Mouse (Mus musculus): ENCODE data around the gene Thap4. TPM values are rescaled to one million over a fixed set of nuclear protein-coding genes. Genes with fewer than 3 reads are reported as not detected.

Thap4 gene
- total and polyA plus RNA-seq, 2 experiments from 2014 or later = 53.9 to 57.2 TPM

DNA sequence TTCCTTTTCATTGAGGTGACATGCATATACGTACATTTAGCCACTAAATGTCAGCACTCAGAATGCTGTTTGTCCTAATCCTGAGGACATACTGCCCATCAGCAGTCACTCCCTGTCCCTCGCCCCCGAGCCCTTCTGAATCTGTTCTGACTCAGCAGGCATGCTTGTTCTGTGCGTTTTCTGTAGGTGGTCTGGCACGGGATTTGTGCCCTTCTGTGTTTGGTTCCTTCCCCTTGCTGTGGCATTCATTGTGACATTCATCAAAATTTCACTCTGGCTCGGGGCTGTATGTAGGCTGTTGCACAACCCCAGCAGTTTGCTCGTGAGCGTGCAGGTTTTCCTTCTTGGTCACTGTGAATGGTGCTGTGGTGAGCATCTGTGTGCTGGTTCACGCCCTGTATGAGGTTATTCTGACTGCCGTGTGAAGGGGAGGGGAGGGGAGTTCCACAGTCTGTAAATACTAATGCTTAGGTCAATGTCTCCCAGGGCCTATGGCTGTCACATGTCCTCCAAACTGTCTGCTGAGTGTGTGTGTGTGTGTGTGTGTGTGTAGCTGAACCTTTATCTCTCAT is 62.8 kb downstream of the Thap4 start:
- H3K9me3 ChIP-seq (replicated peaks; ENCODE audit: control insufficient read depth, low read length) = no peaks in the 10 kb centered on the region
- ATAC-seq (ENCODE audit: insufficient read depth, low read depth) (no peak), DNase-seq (ENCODE audit: low spot score) (no peak)
- H3K4me2 ChIP-seq (ENCODE audit: low read depth, low read length) = no peak overlapping the region
- no peaks in the 10 kb centered on the region for H3K27me3 ChIP-seq (ENCODE audit: control insufficient read depth, insufficient read depth, low read length)
- peaks cover 11% of the 10 kb centered on the region for H3K4me1 ChIP-seq (ENCODE audit: control insufficient read depth, insufficient read depth)
- H3K36me3 ChIP-seq (replicated peaks; ENCODE audit: control insufficient read depth, insufficient read depth, low read length) = 0 out of 2 replicates have a peak, but pooled peaks cover 11% of the 10 kb centered on the region
- 77% methylated on average over 10 of the region's 10 CpGs for WGBS
- no peak overlapping the region for H3K27ac ChIP-seq (ENCODE audit: low read depth)
- H3K9ac ChIP-seq (replicated peaks; ENCODE audit: low read depth, low read length) = no peak overlapping the region
- H3K4me3 ChIP-seq (ENCODE audit: low read depth, low read length) = no peak overlapping the region
- TF ChIP-seq EP300 (IDR thresholded peaks at IDR 0.05; ENCODE audit: low read depth) (no peak), CTCF (IDR thresholded peaks at IDR 0.05; ENCODE audit: low read depth) (no peak)

DNA sequence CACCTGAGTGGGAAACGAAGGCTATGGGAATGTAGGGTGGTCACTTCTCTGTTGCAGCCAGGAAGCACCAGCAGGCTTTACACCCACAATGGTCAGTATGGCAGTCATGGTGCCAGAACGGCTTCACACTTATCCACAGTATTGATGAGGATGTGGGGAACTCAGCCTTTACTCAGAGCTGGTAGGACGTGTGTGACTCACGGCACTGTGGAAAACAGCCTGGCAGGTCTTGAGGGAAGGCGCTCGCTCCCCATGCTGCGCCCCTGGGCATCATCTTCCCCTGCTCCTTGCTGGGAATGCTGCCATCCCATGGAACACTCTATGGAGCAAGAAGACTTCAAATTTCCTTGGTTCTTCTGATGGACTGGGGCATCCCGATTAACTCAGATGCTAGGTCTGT is 63.6 kb downstream of the Thap4 start:
- Histone ChIP-seq H3K4me1 (ENCODE audit: control insufficient read depth, insufficient read depth) (0 out of 2 replicates have a peak, but pooled peaks cover 6% of the 10 kb centered on the region), H3K36me3 (replicated peaks; ENCODE audit: control insufficient read depth, insufficient read depth, low read length) (0 out of 2 replicates have a peak, but pooled peaks cover 11% of the 10 kb centered on the region), H3K4me3 (ENCODE audit: low read depth, low read length) (no peak overlapping the region), H3K27me3 (ENCODE audit: control insufficient read depth, insufficient read depth, low read length) (no peaks in the 10 kb centered on the region), H3K27ac (ENCODE audit: low read depth) (no peak overlapping the region), H3K9ac (replicated peaks; ENCODE audit: low read depth, low read length) (no peak overlapping the region), H3K9me3 (replicated peaks; ENCODE audit: control insufficient read depth, low read length) (no peaks in the 10 kb centered on the region), H3K4me2 (ENCODE audit: low read depth, low read length) (no peak overlapping the region)
- DNase-seq (ENCODE audit: low spot score) (no peak), ATAC-seq (ENCODE audit: insufficient read depth, low read depth) (no peak)
- TF ChIP-seq EP300 (IDR thresholded peaks at IDR 0.05; ENCODE audit: low read depth) (no peak), CTCF (IDR thresholded peaks at IDR 0.05; ENCODE audit: low read depth) (no peak)
- WGBS = 94% methylated on average over 8 of the region's 8 CpGs

DNA sequence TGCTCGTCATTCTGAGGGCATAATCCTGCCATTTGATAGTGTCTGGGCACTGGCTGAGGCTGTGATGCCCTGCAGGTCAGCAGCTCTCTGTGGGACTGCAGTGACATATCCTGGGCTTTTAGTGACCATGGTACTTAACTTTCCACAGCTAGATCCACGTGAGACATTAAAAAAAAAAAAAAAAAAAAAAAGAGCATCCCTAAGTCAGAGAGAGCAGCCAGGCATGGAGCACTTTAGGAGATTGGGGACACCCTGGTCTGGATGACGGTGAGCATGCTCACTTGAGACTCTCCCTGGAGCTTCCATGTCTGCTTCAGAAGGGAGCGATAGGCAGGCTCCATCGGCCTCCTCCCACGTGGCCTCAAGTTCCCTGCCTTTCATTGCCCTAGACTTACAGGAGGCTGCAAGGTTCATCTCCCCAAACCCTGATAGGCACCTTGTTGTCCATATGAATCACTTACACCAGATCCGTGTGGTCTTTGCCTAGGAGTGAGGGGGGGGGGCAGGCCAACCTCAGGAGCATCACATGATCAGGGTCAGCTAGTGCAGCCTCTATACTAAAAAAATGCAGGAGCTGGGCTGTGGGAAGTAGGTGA is 64.7 kb downstream of the Thap4 start:
- Histone ChIP-seq H3K27me3 (ENCODE audit: control insufficient read depth, insufficient read depth, low read length) (no peaks in the 10 kb centered on the region), H3K36me3 (replicated peaks; ENCODE audit: control insufficient read depth, insufficient read depth, low read length) (0 out of 2 replicates have a peak, but pooled peaks cover 11% of the 10 kb centered on the region), H3K9me3 (replicated peaks; ENCODE audit: control insufficient read depth, low read length) (no peaks in the 10 kb centered on the region), H3K4me1 (ENCODE audit: control insufficient read depth, insufficient read depth) (peaks cover 8% of the 10 kb centered on the region; the same call in 1 of the 2 replicates), H3K4me2 (ENCODE audit: low read depth, low read length) (no peak overlapping the region), H3K9ac (replicated peaks; ENCODE audit: low read depth, low read length) (no peak overlapping the region), H3K27ac (ENCODE audit: low read depth) (no peak overlapping the region), H3K4me3 (ENCODE audit: low read depth, low read length) (no peak overlapping the region)
- 79% methylated on average over 7 of the region's 7 CpGs for WGBS
- ATAC-seq (ENCODE audit: insufficient read depth, low read depth) = no peak
- DNase-seq (ENCODE audit: low spot score) = no peak
- no peak for TF ChIP-seq CTCF (IDR thresholded peaks at IDR 0.05; ENCODE audit: low read depth)
- no peak for TF ChIP-seq EP300 (IDR thresholded peaks at IDR 0.05; ENCODE audit: low read depth)

DNA sequence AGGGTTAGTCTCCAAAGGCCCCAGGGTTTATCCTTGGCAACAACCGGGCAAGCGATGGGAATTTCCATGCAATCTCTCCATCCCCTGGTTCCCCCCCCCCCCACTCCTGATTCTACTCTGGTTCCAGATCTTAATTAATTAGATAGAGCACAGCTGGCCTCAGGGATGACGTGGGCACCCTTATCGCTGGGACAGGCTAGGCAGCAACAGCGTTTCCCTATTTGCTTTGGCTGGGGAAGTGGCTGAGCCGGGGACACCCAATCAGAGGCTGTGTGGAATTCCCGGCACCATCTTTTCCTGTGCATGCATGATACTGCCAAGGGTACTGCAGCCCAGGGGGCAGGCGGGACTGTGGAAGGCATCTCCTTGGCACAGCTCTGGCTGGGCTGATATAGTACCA is 66.5 kb downstream of the Thap4 start:
- DNase-seq (ENCODE audit: low spot score) = peak; percentile 43
- peak; percentile 35 for ATAC-seq (ENCODE audit: insufficient read depth, low read depth)
- Histone ChIP-seq H3K9ac (replicated peaks; ENCODE audit: low read depth, low read length) (no peak overlapping the region), H3K27ac (ENCODE audit: low read depth) (0 out of 2 replicates have a peak overlapping the region, but pooled peaks have one; percentile 26), H3K9me3 (replicated peaks; ENCODE audit: control insufficient read depth, low read length) (no peaks in the 10 kb centered on the region), H3K4me2 (ENCODE audit: low read depth, low read length) (no peak overlapping the region), H3K4me3 (ENCODE audit: low read depth, low read length) (no peak overlapping the region), H3K36me3 (replicated peaks; ENCODE audit: control insufficient read depth, insufficient read depth, low read length) (0 out of 2 replicates have a peak, but pooled peaks cover 11% of the 10 kb centered on the region), H3K4me1 (ENCODE audit: control insufficient read depth, insufficient read depth) (peaks cover 12% of the 10 kb centered on the region; the same call in 1 of the 2 replicates), H3K27me3 (ENCODE audit: control insufficient read depth, insufficient read depth, low read length) (no peaks in the 10 kb centered on the region)
- no peak for TF ChIP-seq EP300 (IDR thresholded peaks at IDR 0.05; ENCODE audit: low read depth)
- TF ChIP-seq CTCF (IDR thresholded peaks at IDR 0.05; ENCODE audit: low read depth) = no peak
- WGBS = 60% methylated on average over 8 of the region's 8 CpGs

GRCm38 (mm10) chr1:93686961-93687320 is 67.7 kb downstream of the Thap4 start:
- Histone ChIP-seq H3K4me3 (ENCODE audit: low read depth, low read length) (peak overlapping the region; percentile 56), H3K4me1 (ENCODE audit: control insufficient read depth, insufficient read depth) (peaks cover 12% of the 10 kb centered on the region; the same call in 1 of the 2 replicates), H3K27ac (ENCODE audit: low read depth) (peak overlapping the region; percentile 11), H3K9ac (replicated peaks; ENCODE audit: low read depth, low read length) (no peak overlapping the region), H3K36me3 (replicated peaks; ENCODE audit: control insufficient read depth, insufficient read depth, low read length) (0 out of 2 replicates have a peak, but pooled peaks cover 6% of the 10 kb centered on the region), H3K27me3 (ENCODE audit: control insufficient read depth, insufficient read depth, low read length) (no peaks in the 10 kb centered on the region), H3K9me3 (replicated peaks; ENCODE audit: control insufficient read depth, low read length) (no peaks in the 10 kb centered on the region), H3K4me2 (ENCODE audit: low read depth, low read length) (peak overlapping the region; percentile 82)
- ATAC-seq (ENCODE audit: insufficient read depth, low read depth) (no peak), DNase-seq (ENCODE audit: low spot score) (no peak)
- WGBS = 65% methylated on average over 3 of the region's 3 CpGs
- TF ChIP-seq EP300 (IDR thresholded peaks at IDR 0.05; ENCODE audit: low read depth) = no peak
- no peak for TF ChIP-seq CTCF (IDR thresholded peaks at IDR 0.05; ENCODE audit: low read depth)
